Mouse (Mus musculus): Measurements from ENCODE around the gene Sstr1. TPM values are rescaled to one million over a fixed set of nuclear protein-coding genes. Genes with fewer than 3 reads are reported as not detected.

Sstr1 gene
- polyA plus RNA-seq, 1 experiment from 2014 or later, result 0.55 TPM

GRCm38 (mm10) chr12:58216218-58216617, 4.6 kb downstream of the Sstr1 start:
- ATAC-seq (ENCODE audit: low FRiP score, low TSS enrichment), result no peak
- WGBS, result 52% methylated on average over 2 of the region's 2 CpGs
- H3K9me3 ChIP-seq (ENCODE audit: control insufficient read depth, low read length), result no peaks in the 10 kb centered on the region

GRCm38 (mm10) chr12:58219078-58219477, 7.5 kb downstream of the Sstr1 start:
- Histone ChIP-seq H3K36me3 (ENCODE audit: control insufficient read depth, insufficient read depth, low read length) (no peaks in the 10 kb centered on the region), H3K4me3 (ENCODE audit: low read length) (no peak overlapping the region), H3K27me3 (ENCODE audit: control insufficient read depth, insufficient read depth, low read length) (no peaks in the 10 kb centered on the region), H3K9me3 (ENCODE audit: control insufficient read depth, low read length) (no peaks in the 10 kb centered on the region), H3K9ac (ENCODE audit: low read depth, low read length) (no peak overlapping the region), H3K4me2 (replicated peaks; ENCODE audit: low read depth, low read length) (no peak overlapping the region), H3K4me1 (ENCODE audit: control insufficient read depth, insufficient read depth, low read length) (peaks cover 5% of the 10 kb centered on the region), H3K27ac (ENCODE audit: low read depth, low read length) (no peak overlapping the region)
- ATAC-seq (ENCODE audit: low FRiP score, low TSS enrichment), result no peak
- WGBS, result 94% methylated on average over 3 of the region's 3 CpGs

More at GRCm38 (mm10) chr12:58216218-58216617, 4.6 kb downstream of the Sstr1 start:
- H3K27me3 ChIP-seq (ENCODE audit: control insufficient read depth, insufficient read depth, low read length), result peaks cover 25% of the 10 kb centered on the region
- H3K4me3 ChIP-seq (ENCODE audit: low read length), result no peak overlapping the region
- no peak overlapping the region for H3K4me2 ChIP-seq (replicated peaks; ENCODE audit: low read depth, low read length)
- H3K27ac ChIP-seq (ENCODE audit: low read depth, low read length), result no peak overlapping the region
- H3K4me1 ChIP-seq (ENCODE audit: control insufficient read depth, insufficient read depth, low read length), result peaks cover 23% of the 10 kb centered on the region
- no peaks in the 10 kb centered on the region for H3K36me3 ChIP-seq (ENCODE audit: control insufficient read depth, insufficient read depth, low read length)
- H3K9ac ChIP-seq (ENCODE audit: low read depth, low read length), result no peak overlapping the region

- no peaks in the 10 kb centered on the region for H3K4me1 ChIP-seq (ENCODE audit: control insufficient read depth, insufficient read depth, low read length)
- no peak for ATAC-seq (ENCODE audit: low FRiP score, low TSS enrichment)
- no peak overlapping the region for H3K4me3 ChIP-seq (ENCODE audit: low read length)
- no peaks in the 10 kb centered on the region for H3K36me3 ChIP-seq (ENCODE audit: control insufficient read depth, insufficient read depth, low read length)
- no peak overlapping the region for H3K27ac ChIP-seq (ENCODE audit: low read depth, low read length)
- no peak overlapping the region for H3K4me2 ChIP-seq (replicated peaks; ENCODE audit: low read depth, low read length)
- WGBS, result 66% methylated on average over 5 of the region's 5 CpGs
- no peak overlapping the region for H3K9ac ChIP-seq (ENCODE audit: low read depth, low read length)
- H3K27me3 ChIP-seq (ENCODE audit: control insufficient read depth, insufficient read depth, low read length), result no peaks in the 10 kb centered on the region
- no peaks in the 10 kb centered on the region for H3K9me3 ChIP-seq (ENCODE audit: control insufficient read depth, low read length)
These were observed 14.1 kb downstream of the Sstr1 start for GRCm38 (mm10) chr12:58225644-58226043.

GRCm38 (mm10) chr12:58232489-58232888, 20.9 kb downstream of the Sstr1 start:
- no peak overlapping the region for H3K9ac ChIP-seq (ENCODE audit: low read depth, low read length)
- no peaks in the 10 kb centered on the region for H3K4me1 ChIP-seq (ENCODE audit: control insufficient read depth, insufficient read depth, low read length)

GRCm38 (mm10) chr12:58251901-58252300, 40.3 kb downstream of the Sstr1 start:
- Histone ChIP-seq H3K36me3 (ENCODE audit: control insufficient read depth, insufficient read depth, low read length) (no peaks in the 10 kb centered on the region), H3K9ac (ENCODE audit: low read depth, low read length) (no peak overlapping the region), H3K27me3 (ENCODE audit: control insufficient read depth, insufficient read depth, low read length) (no peaks in the 10 kb centered on the region), H3K4me3 (ENCODE audit: low read length) (no peak overlapping the region), H3K4me2 (replicated peaks; ENCODE audit: low read depth, low read length) (no peak overlapping the region), H3K9me3 (ENCODE audit: control insufficient read depth, low read length) (no peaks in the 10 kb centered on the region), H3K27ac (ENCODE audit: low read depth, low read length) (no peak overlapping the region), H3K4me1 (ENCODE audit: control insufficient read depth, insufficient read depth, low read length) (no peaks in the 10 kb centered on the region)
- 91% methylated on average over 1 of the region's 1 CpGs for WGBS
- ATAC-seq (ENCODE audit: low FRiP score, low TSS enrichment), result no peak

More at GRCm38 (mm10) chr12:58232489-58232888, 20.9 kb downstream of the Sstr1 start:
- 91% methylated on average over 2 of the region's 2 CpGs for WGBS
- Histone ChIP-seq H3K27me3 (ENCODE audit: control insufficient read depth, insufficient read depth, low read length) (no peaks in the 10 kb centered on the region), H3K27ac (ENCODE audit: low read depth, low read length) (no peak overlapping the region), H3K36me3 (ENCODE audit: control insufficient read depth, insufficient read depth, low read length) (no peaks in the 10 kb centered on the region), H3K9me3 (ENCODE audit: control insufficient read depth, low read length) (no peaks in the 10 kb centered on the region), H3K4me2 (replicated peaks; ENCODE audit: low read depth, low read length) (no peak overlapping the region), H3K4me3 (ENCODE audit: low read length) (no peak overlapping the region)
- no peak for ATAC-seq (ENCODE audit: low FRiP score, low TSS enrichment)

Other genes with a start within 250 kb of the Sstr1 start
- 7.9 and 9.4 TPM in 2 replicates for gene Clec14a, start 57.5 kb downstream of the Sstr1 start, polyA plus RNA-seq (2014; fragmentation: Nextera tagmentation; extraction: Ambion mirVana)

Data from kidney, embryonic 14.5 days (tissue).